Mouse (Mus musculus) stomach, embryonic 15.5 days (tissue): ENCODE results near the gene Cacfd1. TPM values are rescaled to one million over a fixed set of nuclear protein-coding genes. Genes with fewer than 3 reads are reported as not detected.
A peak's percentile ranks its signal among the peaks of the same experiment; 100 is the strongest.

ENCODE experiments used
- ATAC-seq: fragments of 200-750 bp; cut with Nextera tagmentation; 2 replicates; pipeline ENCODE4 v1.8.0; 2017; ENCODE audit warnings: low read depth, moderate number of reproducible peaks, moderate TSS enrichment; ENCODE audit not compliant: insufficient read depth, low FRiP score
- H3K27ac ChIP-seq: fragments of 300-500 bp; sonication (generic); 2 replicates; pipeline ENCODE4 v1.5.1; 2015; ENCODE audit warnings: mild to moderate bottlenecking, inconsistent platforms
- H3K27me3 ChIP-seq: fragments of 300-500 bp; sonication (generic); replicated peaks from 2 replicates; pipeline ENCODE4 v1.6.1; 2015; ENCODE audit warnings: inconsistent platforms
- H3K36me3 ChIP-seq: fragments of 300-500 bp; sonication (generic); 2 replicates; pipeline ENCODE4 v1.6.1; 2015; ENCODE audit warnings: inconsistent platforms
- H3K4me1 ChIP-seq: fragments of 300-500 bp; sonication (generic); 2 replicates; pipeline ENCODE4 v1.6.1; 2015; ENCODE audit warnings: inconsistent platforms
- H3K4me2 ChIP-seq: fragments of 300-500 bp; sonication (generic); 2 replicates; pipeline ENCODE4 v1.6.1; 2015; ENCODE audit warnings: mild to moderate bottlenecking, inconsistent platforms
- H3K4me3 ChIP-seq: fragments of 300-500 bp; sonication (generic); replicated peaks from 2 replicates; pipeline ENCODE4 v1.5.1; 2015; ENCODE audit warnings: inconsistent platforms
- H3K9ac ChIP-seq: fragments of 300-500 bp; sonication (generic); 2 replicates; pipeline ENCODE4 v1.6.1; 2015; ENCODE audit warnings: inconsistent platforms
- H3K9me3 ChIP-seq: fragments of 300-500 bp; sonication (generic); 2 replicates; pipeline ENCODE4 v1.6.1; 2016; ENCODE audit warnings: inconsistent platforms
- WGBS: fragments of 180-500 bp; shearing (Covaris S2); methylation state at CpG from one replicate; pipeline ENCODE4 v1.1.7; 2015; 5-methylcytosine and 5-hydroxymethylcytosine counted together
- polyA plus RNA-seq: library from polyadenylated mRNA; unstranded; fragments of >200 nt; fragmentation: Nextera tagmentation; extraction: Ambion mirVana; gene quantifications from 2 replicates; pipeline ENCODE4 v1.2.1, GENCODE M21; 2015

Cacfd1 gene
- polyA plus RNA-seq, 1 experiment from 2014 or later, result 61.6 TPM

GRCm38 (mm10) chr2:27058251-27058650 lies 48.5 kb downstream of the Cacfd1 start:
- Histone ChIP-seq H3K4me2 (peak overlapping the region; percentile 16; the same call in 1 of the 2 replicates), H3K27me3 (no peaks in the 10 kb centered on the region), H3K9me3 (no peaks in the 10 kb centered on the region), H3K27ac (no peak overlapping the region), H3K4me3 (no peak overlapping the region), H3K36me3 (no peaks in the 10 kb centered on the region), H3K4me1 (peaks cover 15% of the 10 kb centered on the region), H3K9ac (no peak overlapping the region)
- WGBS, result 36% methylated on average over 4 of the region's 4 CpGs
- ATAC-seq, result no peak

- Histone ChIP-seq H3K27me3 (no peaks in the 10 kb centered on the region), H3K27ac (no peak overlapping the region), H3K9ac (no peak overlapping the region), H3K9me3 (no peaks in the 10 kb centered on the region), H3K36me3 (no peaks in the 10 kb centered on the region), H3K4me3 (no peak overlapping the region), H3K4me2 (peak overlapping the region; percentile 16; the same call in 1 of the 2 replicates), H3K4me1 (peaks cover 15% of the 10 kb centered on the region)
- ATAC-seq, result peak; percentile 57; the same call in 1 of the 2 replicates
- 21% methylated on average over 12 of the region's 12 CpGs for WGBS
Observed at GRCm38 (mm10) chr2:27058751-27059150, 49.0 kb downstream of the Cacfd1 start.

GRCm38 (mm10) chr2:27059187-27059586 lies 49.5 kb downstream of the Cacfd1 start:
- Histone ChIP-seq H3K27ac (no peak overlapping the region), H3K9me3 (no peaks in the 10 kb centered on the region), H3K9ac (no peak overlapping the region), H3K27me3 (no peaks in the 10 kb centered on the region), H3K4me2 (no peak overlapping the region), H3K36me3 (no peaks in the 10 kb centered on the region), H3K4me1 (peaks cover 15% of the 10 kb centered on the region), H3K4me3 (no peak overlapping the region)
- ATAC-seq, result no peak
- 68% methylated on average over 9 of the region's 9 CpGs for WGBS

GRCm38 (mm10) chr2:27067124-27067523 lies 57.4 kb downstream of the Cacfd1 start:
- WGBS, result 95% methylated on average over 2 of the region's 2 CpGs
- no peaks in the 10 kb centered on the region for H3K27me3 ChIP-seq
- no peak for ATAC-seq
- H3K4me2 ChIP-seq, result no peak overlapping the region
- H3K36me3 ChIP-seq, result no peaks in the 10 kb centered on the region
- H3K4me3 ChIP-seq, result no peak overlapping the region
- H3K4me1 ChIP-seq, result 0 out of 2 replicates have a peak, but pooled peaks cover 11% of the 10 kb centered on the region
- no peaks in the 10 kb centered on the region for H3K9me3 ChIP-seq
- no peak overlapping the region for H3K27ac ChIP-seq
- H3K9ac ChIP-seq, result no peak overlapping the region

GRCm38 (mm10) chr2:27067996-27068395 lies 58.3 kb downstream of the Cacfd1 start:
- ATAC-seq, result no peak
- WGBS, result 22% methylated on average over 2 of the region's 2 CpGs
- Histone ChIP-seq H3K36me3 (no peaks in the 10 kb centered on the region), H3K27me3 (no peaks in the 10 kb centered on the region), H3K9ac (no peak overlapping the region), H3K9me3 (no peaks in the 10 kb centered on the region), H3K4me1 (0 out of 2 replicates have a peak, but pooled peaks cover 11% of the 10 kb centered on the region), H3K4me2 (no peak overlapping the region), H3K27ac (no peak overlapping the region), H3K4me3 (no peak overlapping the region)

GRCm38 (mm10) chr2:27069646-27070045 lies 59.9 kb downstream of the Cacfd1 start:
- Histone ChIP-seq H3K27ac (no peak overlapping the region), H3K9ac (no peak overlapping the region), H3K4me2 (no peak overlapping the region), H3K9me3 (no peaks in the 10 kb centered on the region), H3K27me3 (no peaks in the 10 kb centered on the region), H3K4me1 (0 out of 2 replicates have a peak, but pooled peaks cover 11% of the 10 kb centered on the region), H3K36me3 (no peaks in the 10 kb centered on the region), H3K4me3 (no peak overlapping the region)
- 0 out of 2 replicates have a peak, but pooled peaks have one; percentile 32 for ATAC-seq
- 47% methylated on average over 3 of the region's 3 CpGs for WGBS

GRCm38 (mm10) chr2:27070247-27070813 lies 60.6 kb downstream of the Cacfd1 start:
- Histone ChIP-seq H3K9ac (no peak overlapping the region), H3K4me2 (no peak overlapping the region), H3K36me3 (no peaks in the 10 kb centered on the region), H3K4me1 (peaks cover 15% of the 10 kb centered on the region; the same call in 1 of the 2 replicates), H3K27ac (no peak overlapping the region), H3K27me3 (no peaks in the 10 kb centered on the region), H3K4me3 (no peak overlapping the region), H3K9me3 (no peaks in the 10 kb centered on the region)
- WGBS, result 81% methylated on average over 2 of the region's 2 CpGs
- ATAC-seq, result no peak

Other genes starting within 250 kb of the Cacfd1 start
- gene Abo, start 144.9 kb upstream of the Cacfd1 start, polyA plus RNA-seq, result 0.12 and 0.17 TPM in 2 replicates
- 24.9 and 25.2 TPM in 2 replicates for gene Surf6, start 107.0 kb upstream of the Cacfd1 start, polyA plus RNA-seq
- 40.3 and 45.7 TPM in 2 replicates for gene Med22, start 99.2 kb upstream of the Cacfd1 start, polyA plus RNA-seq
- gene Rpl7a, start 99.2 kb upstream of the Cacfd1 start, polyA plus RNA-seq, result 494 and 609 TPM in 2 replicates
- gene Surf2, start 93.6 kb upstream of the Cacfd1 start, polyA plus RNA-seq, result 40.4 and 40.8 TPM in 2 replicates
- 62.1 and 65.7 TPM in 2 replicates for gene Surf1, start 93.4 kb upstream of the Cacfd1 start, polyA plus RNA-seq
- gene Surf4, start 76.0 kb upstream of the Cacfd1 start, polyA plus RNA-seq, result 212 and 245 TPM in 2 replicates
- gene Stkld1, start 75.9 kb upstream of the Cacfd1 start, polyA plus RNA-seq, result 0.08 TPM in 1 of 2 replicates, not detected in the other
- gene Rexo4, start 45.5 kb upstream of the Cacfd1 start, polyA plus RNA-seq, result 40.0 and 44.6 TPM in 2 replicates
- gene Adamts13, start 36.5 kb upstream of the Cacfd1 start, polyA plus RNA-seq, result 0.15 and 0.31 TPM in 2 replicates
- gene Slc2a6, start 18.1 kb downstream of the Cacfd1 start, polyA plus RNA-seq, result 1.1 and 1.3 TPM in 2 replicates
- 0.28 and 1.3 TPM in 2 replicates for gene Mymk, start 62.3 kb downstream of the Cacfd1 start, polyA plus RNA-seq
- gene Adamtsl2, start 69.5 kb downstream of the Cacfd1 start, polyA plus RNA-seq, result 3.0 and 3.8 TPM in 2 replicates
- 0.15 and 0.19 TPM in 2 replicates for gene Fam163b, start 132.6 kb downstream of the Cacfd1 start, polyA plus RNA-seq
- 1.3 and 3.1 TPM in 2 replicates for gene Dbh, start 155.3 kb downstream of the Cacfd1 start, polyA plus RNA-seq
- gene Sardh, start 238.4 kb downstream of the Cacfd1 start, polyA plus RNA-seq, result 15.0 and 16.1 TPM in 2 replicates